Mouse (Mus musculus) layer of hippocampus, postnatal 10 days (tissue): ENCODE data around the gene Lrrc28. TPM values are rescaled to one million over a fixed set of nuclear protein-coding genes. Genes with fewer than 3 reads are reported as not detected.

Experiments used
- DNase-seq, 2 experiments: peaks; one replicate each; pipeline ENCODE4 v3.0.0; 2021; ENCODE audit warnings: low spot score in 2 of 2
- total RNA-seq, 2 experiments: library from RNA; stranded (reverse); gene quantifications; 2 replicates each; pipeline ENCODE4 v1.2.3; 2021

The Lrrc28 gene
- total RNA-seq, 2 experiments from 2014 or later: 32.2 to 33.4 TPM

DNA sequence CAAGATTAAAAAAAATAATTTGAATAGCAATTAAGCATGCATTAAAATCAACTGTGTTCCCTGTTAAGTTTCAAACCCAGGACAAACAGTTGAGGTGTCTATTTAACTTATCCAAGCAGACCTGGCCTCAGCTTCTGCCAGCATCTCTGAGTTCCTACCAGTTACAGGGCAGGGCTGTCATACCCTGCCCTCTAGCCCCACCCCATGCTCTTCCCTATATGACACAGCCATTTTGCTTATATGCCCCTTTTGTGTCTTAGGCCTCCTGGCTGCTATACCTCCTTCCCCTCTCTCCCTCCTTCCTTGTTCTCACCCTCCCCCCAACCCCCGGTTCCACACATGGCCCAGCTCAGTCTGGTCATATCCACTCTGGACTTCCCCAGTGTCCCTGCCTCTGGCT lies 48.1 kb downstream of the Lrrc28 start:
- no peak for DNase-seq

DNA sequence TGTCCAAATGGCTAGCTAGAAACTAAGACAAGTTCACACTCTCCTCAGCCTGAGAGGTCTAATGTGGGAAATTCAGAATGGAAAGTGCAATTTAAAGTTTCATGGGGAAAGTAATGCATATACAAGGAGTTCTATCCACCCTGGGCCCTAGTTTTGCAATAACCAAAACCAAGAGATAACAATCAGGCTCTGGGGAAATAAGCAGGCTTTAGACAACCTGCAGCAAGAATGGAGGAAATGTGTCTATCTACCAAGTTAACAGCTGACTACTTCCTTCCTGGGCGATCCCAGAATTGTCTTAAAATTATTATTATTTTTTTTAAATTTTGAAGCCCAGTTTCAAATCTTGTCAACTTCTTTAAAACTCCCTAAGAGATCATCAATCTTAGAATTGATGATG lies 48.7 kb downstream of the Lrrc28 start:
- DNase-seq: no peak

DNA sequence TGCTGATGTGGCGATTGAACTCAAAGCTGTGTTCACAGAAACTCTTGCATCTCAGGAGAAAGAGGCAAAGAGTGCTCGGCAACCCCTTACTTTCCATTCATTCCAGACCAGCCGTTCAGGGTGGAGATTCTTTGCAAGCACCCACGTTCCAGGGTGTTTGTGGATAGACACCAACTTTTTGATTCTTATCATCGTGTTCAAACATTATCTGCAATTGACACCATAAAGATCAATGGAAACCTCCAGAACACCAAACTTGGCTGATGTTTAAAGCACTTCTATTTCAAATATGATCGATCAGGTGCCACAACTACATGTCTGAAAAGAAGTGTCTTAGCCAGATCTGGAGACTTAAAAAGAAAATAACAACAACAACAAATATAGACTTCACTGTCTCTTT lies 51.2 kb downstream of the Lrrc28 start:
- DNase-seq: no peak

DNA sequence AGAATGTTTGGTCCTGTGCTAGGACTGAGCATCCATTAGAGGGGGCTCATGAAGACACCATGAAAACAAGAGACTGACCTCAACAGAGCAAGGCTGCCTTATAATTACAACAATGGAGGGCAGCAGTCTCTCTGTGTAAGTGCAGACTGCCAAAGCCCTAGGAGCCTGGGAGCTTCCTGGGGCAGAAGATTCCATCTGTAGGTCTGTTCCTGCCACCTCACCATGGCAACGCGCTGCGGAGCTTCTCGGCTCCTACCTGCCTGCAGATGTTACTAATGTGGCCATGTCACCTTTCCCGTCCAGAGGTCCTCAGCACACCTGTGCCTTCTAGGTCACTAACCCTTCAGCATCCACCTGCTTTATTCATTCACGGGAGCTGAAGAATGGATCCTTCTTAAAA lies 52.4 kb downstream of the Lrrc28 start:
- no peak for DNase-seq

DNA sequence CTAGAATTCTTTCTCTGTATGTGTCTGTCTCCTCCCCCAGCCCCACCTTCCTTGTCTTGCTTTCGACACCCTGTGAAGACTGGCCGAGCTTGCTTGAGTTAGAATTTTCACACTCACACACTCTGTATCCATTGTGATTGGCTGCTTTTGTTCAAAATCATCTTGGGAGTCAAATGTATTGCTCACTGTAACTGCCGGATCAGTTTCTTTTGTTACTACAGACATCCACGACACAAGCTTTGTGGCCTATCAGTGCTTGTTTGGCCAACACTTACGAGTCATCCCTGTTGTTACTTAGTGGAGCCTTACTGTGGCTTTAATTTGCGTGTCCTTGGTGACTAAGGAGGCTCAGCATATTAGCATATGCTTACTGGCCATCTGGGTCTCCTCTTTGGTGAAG lies 56.3 kb downstream of the Lrrc28 start:
- no peak for DNase-seq

DNA sequence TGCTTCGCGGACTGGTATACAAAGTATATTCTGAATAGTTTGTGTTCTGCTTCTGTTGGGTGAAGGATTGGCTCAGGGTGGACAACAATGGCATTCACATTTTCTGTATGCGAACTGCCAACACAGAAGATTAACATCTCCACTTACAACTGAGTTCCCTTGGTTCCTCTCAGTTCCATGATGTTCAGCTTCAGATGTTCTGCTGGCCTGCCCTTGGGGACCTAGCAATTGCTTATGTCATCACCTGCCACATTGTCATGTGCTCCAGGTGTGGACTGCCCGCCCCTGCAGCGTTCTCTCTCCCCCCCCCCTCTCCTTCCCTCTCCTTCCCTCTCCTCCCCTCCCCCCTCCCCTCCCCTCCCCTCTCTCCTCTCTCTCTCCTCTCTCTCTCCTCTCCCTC lies 58.6 kb downstream of the Lrrc28 start:
- DNase-seq: no peak

DNA sequence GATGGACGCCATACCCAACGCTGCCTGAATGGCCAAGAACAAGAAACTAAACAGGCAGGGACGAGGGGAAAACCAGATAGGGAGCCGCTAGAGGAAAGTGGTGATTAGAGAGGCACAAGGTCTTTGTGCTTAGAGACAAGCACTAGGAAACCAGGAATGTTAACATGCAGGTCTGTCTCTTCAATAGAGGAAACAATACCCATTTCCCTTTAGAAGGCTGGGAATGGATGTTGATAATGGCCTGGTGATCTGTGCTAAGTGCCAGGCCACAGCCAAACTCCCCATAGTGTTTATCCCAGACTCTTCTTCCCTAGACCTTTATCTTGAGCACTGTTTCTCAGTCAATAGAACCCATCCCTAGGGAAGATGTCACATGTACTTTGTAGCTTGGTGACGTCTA lies 61.2 kb downstream of the Lrrc28 start:
- DNase-seq: no peak

DNA sequence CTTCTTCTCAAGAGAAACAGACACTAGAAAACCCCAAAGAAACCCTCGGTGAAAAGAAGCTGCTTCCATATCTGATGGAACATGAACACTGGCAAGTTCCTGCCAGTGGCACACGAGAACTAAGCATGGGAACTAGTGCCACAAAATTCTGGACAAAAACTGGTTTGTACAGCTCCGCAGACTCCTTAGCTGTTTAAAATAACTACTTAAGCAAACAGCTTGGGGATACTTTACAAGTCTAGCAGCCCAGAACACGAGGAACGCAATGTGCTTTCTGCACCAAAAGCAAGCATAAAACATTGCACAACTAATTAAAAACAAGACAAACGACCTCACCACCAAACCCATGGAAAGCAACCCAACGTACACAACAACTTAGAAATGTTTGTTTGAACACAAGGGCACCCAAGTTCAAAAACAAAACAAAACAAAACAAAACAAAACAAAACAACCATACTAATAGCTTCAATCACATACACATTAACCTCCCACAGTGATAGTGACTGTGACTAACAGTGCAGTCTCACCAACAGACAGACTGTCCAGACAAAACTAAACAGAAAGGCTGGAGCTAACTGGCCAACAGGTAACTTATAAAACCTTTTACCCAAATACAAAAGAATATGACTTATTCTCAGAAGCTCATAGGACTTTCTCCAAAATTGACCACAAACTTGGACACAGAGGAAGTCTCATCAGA lies 66.1 kb downstream of the Lrrc28 start:
- no peak for DNase-seq

DNA sequence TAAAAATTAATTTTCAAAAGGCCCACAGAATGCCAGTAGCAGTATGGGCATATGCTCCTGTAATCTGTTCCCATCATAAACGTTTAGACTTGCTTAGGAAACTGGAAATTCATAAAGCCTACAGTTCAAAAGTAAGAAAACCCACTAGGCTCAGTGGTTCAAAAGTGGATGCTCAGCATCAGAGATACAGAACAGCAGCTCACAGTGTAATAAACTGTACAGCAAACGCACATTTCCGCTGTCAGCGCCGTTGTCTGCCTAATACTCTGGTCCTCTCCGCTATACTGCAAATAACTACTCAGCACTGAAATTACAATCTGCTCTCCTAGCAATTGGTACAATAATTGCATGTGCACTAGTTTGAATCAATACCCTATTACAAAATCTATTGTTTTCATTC lies 67.0 kb downstream of the Lrrc28 start:
- no peak for DNase-seq

DNA sequence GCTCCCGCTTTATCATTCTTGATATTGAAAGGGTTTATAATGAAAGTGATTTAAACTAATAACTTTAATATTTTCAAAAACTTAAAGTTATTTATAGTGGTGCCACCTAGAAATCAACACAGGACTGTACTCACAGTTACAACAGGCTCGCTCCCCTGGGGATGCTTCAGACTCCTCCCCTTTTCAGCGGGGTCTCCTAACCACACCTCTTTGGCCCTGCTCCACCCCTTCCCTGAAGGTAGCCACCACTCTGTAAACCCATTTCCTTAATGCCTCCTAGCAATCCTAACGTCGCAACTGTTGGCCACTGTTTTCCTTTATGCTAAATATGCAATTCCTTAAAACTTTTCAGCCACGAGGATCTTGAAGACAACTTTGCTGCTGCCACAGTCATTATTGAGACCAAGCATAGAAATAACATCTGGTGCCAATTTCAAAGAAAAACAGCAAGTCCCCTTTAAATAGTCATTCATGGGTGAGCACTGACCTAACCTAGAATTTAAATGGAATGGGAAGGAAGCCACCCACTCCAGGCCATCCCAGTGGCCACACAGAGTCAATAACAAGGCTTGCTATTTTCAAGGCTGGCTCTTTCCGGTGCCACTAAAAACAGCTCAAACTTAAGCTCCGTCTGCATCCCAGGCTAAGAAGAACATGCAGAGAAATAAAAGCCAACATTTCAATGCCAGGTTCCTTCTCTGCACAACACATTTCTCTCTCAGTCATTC lies 78.4 kb downstream of the Lrrc28 start:
- DNase-seq: no peak

DNA sequence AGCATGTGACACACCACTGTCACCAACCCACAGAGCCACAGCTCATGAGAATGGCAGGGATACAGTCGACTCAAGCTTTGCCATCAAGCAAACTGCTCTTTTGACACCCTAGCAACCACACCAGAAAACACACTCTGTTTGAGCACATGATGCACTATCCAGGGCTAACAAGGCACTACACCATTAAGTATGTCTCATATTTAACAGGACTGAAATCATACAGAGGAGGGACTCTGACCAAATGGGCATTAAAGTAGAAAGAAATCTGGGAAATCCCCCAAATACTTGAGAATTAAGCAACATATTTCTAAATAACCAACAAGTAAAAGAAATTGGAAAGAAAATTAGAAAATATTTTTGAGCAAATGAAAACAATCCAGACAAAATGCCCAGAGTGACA lies 79.9 kb downstream of the Lrrc28 start:
- DNase-seq: no peak

DNA sequence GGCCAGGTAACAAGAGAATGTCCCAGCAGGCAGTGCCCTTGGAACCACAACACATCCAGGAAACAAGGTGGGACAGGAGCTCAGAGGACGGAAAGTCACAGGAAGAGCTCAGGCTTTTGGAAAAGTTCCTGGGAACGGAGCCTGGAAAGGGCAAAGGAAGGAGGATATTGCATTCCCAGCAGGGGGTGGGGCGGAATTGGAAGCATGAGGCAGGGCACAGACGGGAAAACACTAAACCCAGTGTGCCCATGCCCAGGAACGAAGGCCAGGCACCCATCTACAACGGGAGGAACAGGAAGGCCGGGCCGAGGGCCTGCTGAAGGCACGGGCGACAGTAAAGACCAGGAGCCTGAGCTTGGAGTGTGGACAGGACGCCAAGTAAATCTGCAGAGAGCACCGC lies 82.9 kb downstream of the Lrrc28 start:
- DNase-seq: peak in 1 of 2 experiments; percentile 33

DNA sequence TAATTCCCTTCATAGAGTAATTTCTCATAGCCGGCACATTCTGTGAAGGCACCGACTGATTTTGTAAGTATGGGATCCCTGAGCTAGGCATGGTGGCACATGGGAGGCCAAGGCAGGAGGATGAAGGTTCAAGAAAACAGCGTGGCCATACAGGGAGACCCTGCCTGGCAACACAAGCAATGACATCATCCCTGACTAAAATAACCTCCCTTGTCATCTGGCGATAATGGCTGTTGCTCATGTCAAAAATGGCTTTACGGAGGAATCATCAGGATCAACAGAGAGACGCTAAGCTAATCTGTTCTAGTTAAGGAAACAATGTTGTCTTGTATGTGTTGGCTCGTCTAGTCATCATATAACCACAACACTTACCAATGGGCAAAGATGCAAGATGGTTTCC lies 85.6 kb downstream of the Lrrc28 start:
- no peak for DNase-seq

DNA sequence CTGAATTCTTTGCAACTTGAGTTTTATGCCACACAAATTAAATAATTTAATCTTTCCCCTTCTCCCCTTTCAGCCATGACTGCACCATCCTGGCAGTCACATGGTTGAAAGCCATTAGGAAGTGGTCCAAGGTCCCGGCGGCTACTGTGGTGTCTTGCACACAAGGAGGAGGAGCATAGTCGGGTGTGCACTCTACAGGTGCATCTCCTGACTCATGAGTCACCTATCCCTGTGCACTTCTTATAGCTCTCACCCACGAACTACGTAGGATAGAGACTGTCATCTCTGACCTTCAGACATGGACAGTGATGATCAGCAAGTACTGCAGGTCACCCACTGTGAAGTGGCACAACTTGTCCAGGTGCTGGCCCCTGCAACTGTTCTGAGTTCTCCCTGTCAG lies 86.8 kb downstream of the Lrrc28 start:
- DNase-seq: no peak

DNA sequence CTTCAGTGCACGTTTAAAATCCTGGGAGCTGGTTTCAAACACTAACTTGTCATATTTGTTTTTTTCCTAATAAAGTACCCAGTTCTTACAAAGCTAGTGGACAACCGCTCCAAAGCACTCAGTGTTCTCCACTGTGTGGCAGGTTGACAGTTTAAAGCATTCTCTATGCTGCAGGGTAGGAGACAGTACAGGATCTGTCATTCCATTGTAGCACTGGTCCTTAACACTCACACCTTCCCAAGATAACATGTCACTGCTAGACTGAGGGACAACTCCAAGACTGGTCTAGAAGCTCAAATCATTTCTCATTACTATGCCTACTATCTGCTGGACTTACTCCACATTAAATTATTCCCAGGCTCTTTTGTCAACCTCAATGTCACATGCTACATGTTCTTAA lies 90.2 kb downstream of the Lrrc28 start:
- DNase-seq: no peak

DNA sequence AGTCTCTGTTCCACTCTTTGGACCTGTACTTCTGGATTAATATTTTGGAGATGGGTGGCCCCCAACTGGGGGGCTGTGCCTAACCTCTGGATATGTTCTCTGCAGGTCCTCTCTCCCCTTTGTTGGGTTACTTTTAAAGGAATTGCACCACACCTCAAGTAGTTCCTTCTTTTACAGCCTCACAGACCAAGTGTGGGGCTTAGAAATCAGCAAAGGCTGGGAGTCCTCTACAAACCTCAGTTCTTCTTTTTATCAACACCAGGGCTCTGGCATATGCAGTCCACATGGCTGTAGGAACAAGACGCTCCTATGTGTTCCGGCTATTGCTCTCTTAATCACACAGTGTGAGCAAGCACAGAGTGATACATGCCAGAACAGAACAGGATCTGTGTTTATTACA lies 93.8 kb downstream of the Lrrc28 start:
- DNase-seq: no peak

DNA sequence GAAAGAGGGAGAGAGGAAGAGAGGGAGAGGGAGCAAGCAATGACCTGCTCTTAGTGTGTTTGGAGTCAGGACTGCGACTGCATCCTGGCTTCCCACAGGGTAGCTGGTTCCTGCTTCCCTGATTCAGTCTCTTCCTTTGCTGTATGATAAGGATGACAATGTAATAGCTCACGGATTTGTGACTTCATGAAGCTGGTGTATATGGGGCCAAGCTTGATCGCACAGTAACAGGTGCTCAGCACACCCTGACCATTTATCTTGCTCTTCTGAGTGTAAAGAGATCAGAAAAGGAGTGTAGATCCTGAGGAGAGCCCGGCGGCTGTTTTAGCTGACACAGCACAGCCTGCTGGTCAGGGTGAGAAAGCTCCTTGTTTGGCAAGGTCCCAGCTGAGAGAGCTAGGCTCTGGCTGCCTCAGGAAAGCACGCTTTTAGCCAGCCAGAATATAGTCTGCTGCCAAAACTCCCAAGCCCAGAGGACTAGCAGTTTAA lies 96.0 kb downstream of the Lrrc28 start:
- peak; percentile 82 to 85 for DNase-seq

DNA sequence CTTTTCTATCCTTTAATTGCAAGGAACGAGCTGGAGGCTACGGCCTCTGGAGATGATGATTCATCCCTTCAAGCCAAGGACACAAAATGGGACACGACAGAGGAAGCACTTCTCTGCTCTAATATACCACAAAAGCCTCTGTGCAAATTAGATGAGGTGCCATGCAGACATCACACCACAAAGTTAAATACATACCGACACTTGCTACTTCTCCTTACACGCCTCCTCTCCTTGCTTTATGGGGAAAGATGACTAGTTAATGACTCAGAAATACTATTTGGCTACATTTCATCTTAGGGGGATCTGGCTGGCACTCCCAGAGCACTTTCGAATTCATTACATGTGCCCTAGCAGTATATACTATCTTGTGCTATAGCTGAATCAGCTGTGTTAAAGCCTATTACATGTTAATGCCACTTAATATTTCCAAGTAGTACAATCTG lies 96.4 kb downstream of the Lrrc28 start:
- no peak for DNase-seq

DNA sequence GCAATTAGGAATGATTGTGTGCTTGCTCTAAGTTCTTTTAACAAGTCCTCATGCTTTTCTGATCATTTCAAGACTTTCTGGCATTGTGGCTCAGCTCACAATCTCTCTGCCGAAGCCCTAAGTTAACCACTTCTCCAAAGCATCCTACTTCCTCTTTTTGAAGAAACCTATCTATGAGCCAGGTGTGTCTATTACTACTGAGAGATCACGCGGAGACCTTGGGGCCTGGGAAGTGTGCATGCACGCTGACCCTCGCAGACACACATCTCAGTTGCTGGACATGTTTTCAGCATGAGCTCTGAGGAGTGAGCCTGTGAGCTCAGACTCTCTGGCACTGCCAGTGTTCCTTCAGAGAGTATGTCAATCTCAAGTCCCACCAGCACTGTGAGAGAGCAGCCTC lies 98.8 kb downstream of the Lrrc28 start:
- no peak for DNase-seq

DNA sequence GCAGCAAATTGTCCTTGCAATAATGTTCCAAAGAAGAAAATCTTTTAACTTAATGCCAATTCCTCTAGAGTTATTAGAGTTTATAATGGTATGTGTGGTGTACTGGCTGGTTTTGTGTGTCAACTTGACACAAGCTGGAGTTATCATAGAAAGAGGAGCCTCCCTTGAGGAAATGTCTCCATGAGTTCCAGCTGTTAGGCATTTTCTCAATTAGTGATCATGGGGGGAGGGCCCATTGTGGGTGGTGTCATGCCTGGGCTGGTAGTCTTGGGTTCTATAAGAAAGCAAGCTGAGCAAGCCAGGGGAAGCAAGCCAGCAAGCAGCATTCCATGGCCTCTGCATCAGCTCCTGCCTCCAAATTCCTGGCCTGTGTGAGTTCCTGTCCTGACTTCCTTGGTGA lies 100.5 kb downstream of the Lrrc28 start:
- DNase-seq: no peak

DNA sequence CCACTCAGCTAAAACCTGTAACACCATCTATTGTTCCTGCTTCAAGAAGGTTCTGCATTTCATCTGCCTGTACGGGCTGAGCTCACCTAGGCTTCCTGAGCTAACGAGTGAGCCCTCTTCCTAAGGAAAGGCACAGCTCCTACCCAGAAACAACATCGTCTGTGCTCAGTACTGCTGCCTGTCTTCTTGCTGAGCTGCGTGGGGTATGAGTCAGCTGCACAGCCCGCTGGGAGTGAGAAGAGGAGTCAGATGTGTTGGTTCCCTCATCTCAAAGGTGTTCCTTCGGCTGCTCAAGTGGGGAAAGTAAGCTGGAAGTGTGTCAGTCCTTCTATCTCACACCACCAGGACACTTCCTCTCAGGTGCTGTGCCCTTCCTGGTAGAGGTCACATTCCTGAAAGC lies 101.4 kb downstream of the Lrrc28 start:
- DNase-seq: no peak

DNA sequence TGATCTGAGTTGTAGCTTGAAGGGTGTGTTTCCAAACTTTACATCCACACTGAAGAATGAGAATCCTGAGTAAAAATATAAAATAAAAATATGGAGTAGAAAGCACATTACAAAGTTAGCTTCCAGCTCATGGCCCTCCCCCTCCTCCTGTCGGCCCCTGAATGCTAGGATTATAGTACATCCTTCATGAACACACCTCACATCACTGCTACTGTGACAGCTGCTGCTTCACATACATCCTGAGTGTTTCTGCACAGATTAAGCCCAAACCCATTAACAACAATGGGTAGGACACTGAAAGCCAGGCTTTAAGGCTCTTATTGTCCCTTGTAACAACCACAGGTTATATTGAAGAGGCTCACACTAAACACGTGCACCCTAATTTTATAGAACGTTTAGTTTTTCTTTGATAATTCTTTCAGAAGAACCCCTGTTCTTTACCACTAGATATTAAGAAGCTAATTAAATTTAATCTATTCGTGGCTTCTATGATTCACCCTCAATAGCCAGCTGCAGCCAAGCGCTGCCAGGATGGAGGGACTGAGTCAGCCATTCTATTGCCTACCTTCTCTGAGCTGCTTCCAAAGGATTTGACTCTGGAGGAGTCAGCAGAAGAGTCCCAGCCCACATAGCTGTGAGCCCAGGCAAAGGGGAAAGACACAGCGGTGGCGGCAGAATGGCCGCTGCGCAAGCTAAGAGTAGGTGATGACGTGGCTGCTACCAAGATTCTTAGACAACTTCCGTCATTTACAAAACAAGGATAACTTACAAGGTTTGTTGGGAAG lies 108.3 kb downstream of the Lrrc28 start:
- no peak for DNase-seq
